Mouse (Mus musculus) neural tube, embryonic 14.5 days (tissue): ENCODE data around the gene Tsen34. TPM values are rescaled to one million over a fixed set of nuclear protein-coding genes. Genes with fewer than 3 reads are reported as not detected.
"Not testable (repeated sequence)": the region's sequence is repeated elsewhere in the genome, so short reads cannot be mapped to it uniquely, and the experiment has no call there.

Experiments used
- ATAC-seq: fragments of 200-750 bp; cut with Nextera tagmentation; 2 replicates; pipeline ENCODE4 v1.8.0; 2017; ENCODE audit warnings: low read depth, mild to moderate bottlenecking, moderate TSS enrichment, moderate library complexity
- H3K27ac ChIP-seq: fragments of 300-500 bp; sonication (generic); 2 replicates; pipeline ENCODE4 v1.5.1; 2014; ENCODE audit warnings: low read depth, mild to moderate bottlenecking, control low read depth, low read length, moderate library complexity, mixed read lengths
- H3K27me3 ChIP-seq: fragments of 300-500 bp; sonication (generic); 2 replicates; pipeline ENCODE4 v1.6.1; 2014; ENCODE audit warnings: low read length; ENCODE audit not compliant: control insufficient read depth, insufficient read depth
- H3K36me3 ChIP-seq: fragments of 300-500 bp; sonication (generic); 2 replicates; pipeline ENCODE4 v1.6.1; 2014; ENCODE audit warnings: low read length, mixed read lengths; ENCODE audit not compliant: control insufficient read depth, insufficient read depth
- H3K4me1 ChIP-seq: fragments of 300-500 bp; sonication (generic); 2 replicates; pipeline ENCODE4 v1.6.1; 2014; ENCODE audit warnings: low read length; ENCODE audit not compliant: control insufficient read depth, insufficient read depth
- H3K4me2 ChIP-seq: fragments of 300-500 bp; sonication (generic); 2 replicates; pipeline ENCODE4 v1.6.1; 2014; ENCODE audit warnings: mild to moderate bottlenecking, low read depth, low read length, control low read depth
- H3K4me3 ChIP-seq: fragments of 300-500 bp; sonication (generic); 2 replicates; pipeline ENCODE4 v1.5.1; 2014; ENCODE audit warnings: low read depth, low read length, control low read depth, mixed read lengths
- H3K9ac ChIP-seq: fragments of 300-500 bp; sonication (generic); replicated peaks from 2 replicates; pipeline ENCODE4 v1.6.1; 2014; ENCODE audit warnings: low read depth, mild to moderate bottlenecking, control low read depth, low read length, mixed read lengths
- H3K9me3 ChIP-seq: fragments of 300-500 bp; sonication (generic); 2 replicates; pipeline ENCODE4 v1.6.1; 2016; ENCODE audit warnings: low read length; ENCODE audit not compliant: control insufficient read depth
- WGBS: fragments of 180-500 bp; shearing (Covaris S2); extraction: QIAGEN DNeasy Blood & Tissue Kit; methylation state at CpG from one replicate; pipeline ENCODE4 v1.1.7; 2014; 5-methylcytosine and 5-hydroxymethylcytosine counted together
- polyA plus RNA-seq: library from polyadenylated mRNA; unstranded; fragments of >200 nt; fragmentation: Nextera tagmentation; extraction: Ambion mirVana; gene quantifications from 2 replicates; pipeline ENCODE4 v1.2.1, GENCODE M21; 2014

Tsen34 gene
- polyA plus RNA-seq, 1 experiment from 2014 or later, result 255 TPM

DNA sequence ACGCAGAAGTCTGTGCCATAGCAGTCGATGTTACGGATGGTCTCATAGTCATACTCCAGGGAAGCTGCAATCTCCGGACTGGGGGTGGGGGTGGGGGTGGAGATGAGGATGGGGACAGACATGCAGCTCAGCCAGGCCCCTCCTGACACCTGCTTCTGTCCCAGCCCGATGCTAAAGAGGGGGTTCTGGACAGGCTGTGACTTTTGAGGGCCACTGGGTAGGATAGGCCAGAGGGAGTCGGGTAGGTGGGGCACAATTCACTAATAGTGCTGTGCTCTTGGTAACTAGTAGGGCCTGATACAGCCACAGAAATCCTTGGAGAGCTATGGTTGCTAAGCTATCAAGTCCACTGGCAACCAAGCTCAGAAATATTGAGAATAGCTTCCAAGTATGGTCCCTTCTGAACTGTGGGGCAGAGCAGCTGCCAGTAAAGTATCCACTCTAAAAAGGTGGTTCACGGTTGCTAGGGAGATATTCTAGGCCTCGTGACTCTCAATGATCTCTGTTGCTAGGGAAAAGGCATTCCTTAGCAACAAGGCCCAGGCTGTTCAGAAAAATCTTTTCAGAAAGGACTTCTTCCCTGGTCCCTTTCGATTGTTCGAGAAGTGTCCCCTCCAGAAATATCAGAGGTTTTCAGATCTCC, 8.6 kb upstream of the Tsen34 start:
- Histone ChIP-seq H3K36me3 (peaks cover 23% of the 10 kb centered on the region), H3K9ac (no peak overlapping the region), H3K27ac (peak overlapping the region; percentile 44), H3K9me3 (no peaks in the 10 kb centered on the region), H3K4me1 (no peaks in the 10 kb centered on the region), H3K4me2 (no peak overlapping the region), H3K27me3 (no peaks in the 10 kb centered on the region), H3K4me3 (no peak overlapping the region)
- WGBS, result 59% methylated on average over 10 of the region's 10 CpGs
- ATAC-seq, result peak; percentile 70; the same call in 1 of the 2 replicates

- ATAC-seq, result no peak
- H3K4me1 ChIP-seq, result no peaks in the 10 kb centered on the region
- H3K4me2 ChIP-seq, result no peak overlapping the region
- no peak overlapping the region for H3K4me3 ChIP-seq
- peaks cover 23% of the 10 kb centered on the region for H3K36me3 ChIP-seq
- H3K27ac ChIP-seq, result peak overlapping the region; percentile 7; the same call in 1 of the 2 replicates
- no peaks in the 10 kb centered on the region for H3K9me3 ChIP-seq
- no peak overlapping the region for H3K9ac ChIP-seq
- WGBS, result 69% methylated on average over 8 of the region's 8 CpGs
- H3K27me3 ChIP-seq, result no peaks in the 10 kb centered on the region
Measured at GRCm38 (mm10) chr7:3684698-3685097, 8.0 kb upstream of the Tsen34 start.

DNA sequence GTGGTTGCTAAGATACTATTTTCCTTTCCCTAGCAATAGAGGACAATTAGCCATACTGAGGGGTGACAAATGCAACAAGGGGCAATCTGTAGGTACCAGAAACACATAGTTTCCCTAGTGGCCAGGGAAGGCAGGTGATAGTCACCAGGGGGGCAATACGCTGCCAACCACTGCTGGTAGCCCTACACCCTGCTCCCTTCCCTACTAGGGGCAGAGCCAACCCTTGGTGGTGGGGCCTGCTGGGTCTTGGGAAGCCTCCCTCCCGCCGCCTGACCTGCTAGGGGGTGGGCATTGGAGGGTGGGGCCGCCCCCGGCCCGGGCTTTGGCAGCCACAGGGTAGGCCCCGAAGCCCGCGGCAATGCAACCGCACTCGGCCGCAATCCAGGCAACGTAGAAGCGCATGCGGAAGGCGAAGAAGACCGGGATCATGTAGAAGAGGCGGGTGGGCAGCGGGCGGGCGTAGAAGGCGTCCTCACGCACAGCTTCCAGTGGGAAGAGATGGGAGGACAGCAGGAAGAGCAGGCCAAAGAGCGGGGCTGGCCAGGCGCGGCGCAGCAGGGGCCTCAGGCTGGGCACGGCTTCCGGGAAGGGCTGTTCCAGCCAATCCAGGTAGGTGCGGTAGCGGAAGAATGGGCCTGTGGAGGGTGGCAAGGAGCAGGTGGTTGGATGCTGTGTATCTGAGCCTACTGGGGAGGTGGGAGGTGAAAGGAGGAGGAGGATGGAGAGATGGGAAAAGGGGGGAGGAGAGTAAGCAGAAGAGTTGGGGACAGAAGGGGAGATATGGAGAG, 7.1 kb upstream of the Tsen34 start:
- no peaks in the 10 kb centered on the region for H3K4me1 ChIP-seq
- whole genome bisulfite sequencing, result 83% methylated on average over 30 of the region's 31 CpGs
- peaks cover 23% of the 10 kb centered on the region for H3K36me3 ChIP-seq
- H3K9ac ChIP-seq, result no peak overlapping the region
- no peaks in the 10 kb centered on the region for H3K27me3 ChIP-seq
- no peak overlapping the region for H3K4me3 ChIP-seq
- ATAC-seq, result peak; percentile 16; the same call in 1 of the 2 replicates
- no peak overlapping the region for H3K4me2 ChIP-seq
- no peaks in the 10 kb centered on the region for H3K9me3 ChIP-seq
- H3K27ac ChIP-seq, result no peak overlapping the region

DNA sequence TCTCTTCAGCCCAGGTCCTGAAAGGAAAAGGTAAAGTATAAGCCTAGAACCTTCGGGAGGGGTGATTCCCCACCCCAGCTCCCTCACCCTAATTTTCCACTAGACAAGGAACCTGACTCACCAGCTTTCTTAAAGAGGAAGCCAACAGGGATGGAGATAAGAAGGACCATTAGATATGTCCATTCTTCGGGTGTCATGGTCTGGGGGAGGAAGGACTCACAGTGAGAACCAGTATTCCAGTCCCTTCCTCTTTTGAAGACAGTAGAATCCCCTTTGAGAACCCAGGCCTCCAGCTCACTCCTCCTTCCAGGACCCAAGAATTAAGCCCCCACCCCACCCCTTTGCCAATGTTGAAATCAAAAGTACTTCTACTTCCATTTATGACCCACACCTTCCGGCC, 744 bp upstream of the Tsen34 start:
- Histone ChIP-seq H3K27ac (peak overlapping the region; percentile 85), H3K9ac (peak overlapping the region; percentile 76), H3K9me3 (no peaks in the 10 kb centered on the region), H3K4me3 (peak overlapping the region; percentile 56), H3K4me2 (peak overlapping the region; percentile 78), H3K36me3 (peaks cover 5% of the 10 kb centered on the region; the same call in 1 of the 2 replicates), H3K4me1 (peaks cover 16% of the 10 kb centered on the region; the same call in 1 of the 2 replicates), H3K27me3 (no peaks in the 10 kb centered on the region)
- ATAC-seq, result no peak
- 26% methylated on average over 3 of the region's 3 CpGs for WGBS

DNA sequence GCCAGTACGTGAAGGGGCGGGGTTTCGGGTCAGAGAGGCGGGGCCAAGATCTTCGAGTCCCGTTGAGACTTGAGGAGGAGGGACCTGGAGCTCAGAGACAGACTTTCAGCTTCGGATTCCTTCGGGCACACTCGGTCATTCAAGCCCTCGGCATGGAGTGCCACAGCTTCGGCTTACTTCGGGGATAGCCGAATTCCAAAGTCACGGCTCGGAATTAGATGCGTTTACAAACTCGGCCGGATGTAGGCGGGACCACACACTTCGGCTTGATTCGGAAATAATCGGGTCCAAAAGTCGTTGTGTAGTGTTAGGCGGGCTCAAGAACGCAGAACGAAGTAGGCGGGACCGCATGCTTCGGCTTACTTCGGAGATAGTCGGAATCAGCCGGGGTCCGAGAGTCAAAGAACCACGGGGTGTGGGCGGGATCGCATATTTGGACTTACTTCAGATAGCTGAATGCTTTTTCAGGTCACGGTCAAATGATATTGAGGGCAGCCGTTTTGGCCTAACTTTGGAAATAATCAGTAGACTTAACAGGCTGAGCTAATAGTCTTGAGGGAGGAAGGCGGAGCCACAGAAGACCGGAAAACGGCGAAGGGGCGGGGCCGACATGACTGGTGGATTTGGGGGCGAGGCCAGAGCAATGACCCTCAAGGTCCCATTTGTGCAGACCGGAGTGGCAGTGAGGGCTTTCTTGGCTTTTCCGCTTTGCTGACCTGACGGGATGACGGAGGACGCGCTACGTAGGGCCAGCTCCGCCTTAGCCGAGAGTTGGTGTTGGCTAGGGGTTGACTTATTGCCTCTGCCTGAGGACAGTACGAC, 535 bp downstream of the Tsen34 start, which contains the start of gene Mboat7:
Mboat7 (minus strand) TSS at position 537 of the 822 bp plus-strand sequence.
- Histone ChIP-seq H3K4me2 (peak within 1 kb of the TSS; percentile 78), H3K27ac (peak within 1 kb of the TSS; percentile 85), H3K4me3 (peak within 1 kb of the TSS; percentile 56), H3K9ac (peak within 1 kb of the TSS; percentile 76), H3K9me3 (no peaks in the 10 kb centered on the region), H3K27me3 (no peaks in the 10 kb centered on the region), H3K36me3 (0 out of 2 replicates have a peak, but pooled peaks cover 4% of the 10 kb centered on the region), H3K4me1 (peaks cover 16% of the 10 kb centered on the region; the same call in 1 of the 2 replicates)
- ATAC-seq, result peak; percentile 92
- under 1% methylated on average over 55 of the region's 55 CpGs for WGBS

- H3K9me3 ChIP-seq, result no peaks in the 10 kb centered on the region
- H3K27ac ChIP-seq, result peak overlapping the region; percentile 85
- no peak for ATAC-seq
- peak overlapping the region; percentile 76 for H3K9ac ChIP-seq
- H3K4me3 ChIP-seq, result peak overlapping the region; percentile 56
- 0 out of 2 replicates have a peak, but pooled peaks cover 4% of the 10 kb centered on the region for H3K36me3 ChIP-seq
- H3K4me2 ChIP-seq, result peak overlapping the region; percentile 78
- peaks cover 16% of the 10 kb centered on the region; the same call in 1 of the 2 replicates for H3K4me1 ChIP-seq
- no peaks in the 10 kb centered on the region for H3K27me3 ChIP-seq
- under 1% methylated on average over 18 of the region's 18 CpGs for WGBS
Measured at GRCm38 (mm10) chr7:3693809-3694075, 1.1 kb downstream of the Tsen34 start.

GRCm38 (mm10) chr7:3694076-3694948, 1.6 kb downstream of the Tsen34 start:
- Histone ChIP-seq H3K9me3 (no peaks in the 10 kb centered on the region), H3K27me3 (no peaks in the 10 kb centered on the region), H3K27ac (peak overlapping the region; percentile 85), H3K36me3 (0 out of 2 replicates have a peak, but pooled peaks cover 4% of the 10 kb centered on the region), H3K4me3 (peak overlapping the region; percentile 56), H3K4me1 (peaks cover 16% of the 10 kb centered on the region; the same call in 1 of the 2 replicates), H3K9ac (peak overlapping the region; percentile 76), H3K4me2 (peak overlapping the region; percentile 78)
- ATAC-seq, result peak; percentile 42
- WGBS, result under 1% methylated on average over 47 of the region's 55 CpGs

DNA sequence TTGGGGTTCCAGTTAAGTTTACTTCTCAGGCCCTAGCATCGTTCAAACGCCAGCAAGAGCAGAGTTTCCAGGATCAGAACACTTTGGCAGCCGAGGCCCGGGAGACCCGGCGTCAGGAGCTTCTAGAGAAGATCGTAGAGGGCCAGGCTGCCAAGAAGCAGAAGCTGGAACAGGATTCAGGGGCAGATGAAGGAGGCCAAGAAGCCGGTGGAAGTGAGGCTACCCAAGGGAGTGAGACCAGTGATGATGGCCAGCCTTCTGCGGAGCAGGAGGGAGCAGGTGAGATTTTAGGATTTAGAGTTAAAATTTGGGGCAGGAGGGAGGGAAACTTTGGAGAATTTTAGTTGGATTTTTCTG, 2.3 kb downstream of the Tsen34 start:
- 4% methylated on average over 9 of the region's 9 CpGs for WGBS
- not testable (repeated sequence) for H3K27me3 ChIP-seq, H3K36me3 ChIP-seq, ATAC-seq, H3K9me3 ChIP-seq
- Histone ChIP-seq H3K4me3 (peak overlapping the region; percentile 56), H3K9ac (peak overlapping the region; percentile 76), H3K4me1 (peaks cover 16% of the 10 kb centered on the region; the same call in 1 of the 2 replicates), H3K27ac (peak overlapping the region; percentile 85; the same call in 1 of the 2 replicates), H3K4me2 (peak overlapping the region; percentile 78)
